Mouse (Mus musculus) heart, postnatal 0 days (tissue): ENCODE data around the gene Hist1h3c. TPM values are rescaled to one million over a fixed set of nuclear protein-coding genes. Genes with fewer than 3 reads are reported as not detected.

Experiments
- ATAC-seq: fragments of 200-750 bp; cut with Nextera tagmentation; 2 replicates; pipeline ENCODE4 v1.8.0; 2017; ENCODE audit warnings: low read depth, moderate number of reproducible peaks, moderate library complexity; ENCODE audit not compliant: insufficient read depth
- DNase-seq: peaks from one replicate; pipeline ENCODE4 v3.0.0-alpha.2; 2016; ENCODE audit warnings: low spot score
- H3K27ac ChIP-seq: fragments of 300-500 bp; sonication (generic); 2 replicates; pipeline ENCODE4 v1.5.1; 2014; ENCODE audit warnings: low read depth, mild to moderate bottlenecking
- H3K27me3 ChIP-seq: fragments of 300-500 bp; sonication (generic); 2 replicates; pipeline ENCODE4 v1.6.1; 2014; ENCODE audit warnings: low read length, mixed read lengths; ENCODE audit not compliant: control insufficient read depth, insufficient read depth
- H3K36me3 ChIP-seq: fragments of 300-500 bp; sonication (generic); replicated peaks from 2 replicates; pipeline ENCODE4 v1.6.1; 2014; ENCODE audit warnings: low read length, mixed read lengths; ENCODE audit not compliant: control insufficient read depth, insufficient read depth
- H3K4me1 ChIP-seq: fragments of 300-500 bp; sonication (generic); 2 replicates; pipeline ENCODE4 v1.6.1; 2014; ENCODE audit warnings: antibody characterized with exemption; ENCODE audit not compliant: control insufficient read depth, insufficient read depth
- H3K4me2 ChIP-seq: fragments of 300-500 bp; sonication (generic); 2 replicates; pipeline ENCODE4 v1.6.1; 2014; ENCODE audit warnings: low read depth, mild to moderate bottlenecking, low read length, moderate library complexity
- H3K4me3 ChIP-seq: fragments of 300-500 bp; sonication (generic); 2 replicates; pipeline ENCODE4 v1.5.1; 2014; ENCODE audit warnings: low read depth, low read length
- H3K9ac ChIP-seq: fragments of 300-500 bp; sonication (generic); replicated peaks from 2 replicates; pipeline ENCODE4 v1.6.1; 2014; ENCODE audit warnings: low read depth, low read length, mixed read lengths
- H3K9me3 ChIP-seq: fragments of 300-500 bp; sonication (generic); replicated peaks from 2 replicates; pipeline ENCODE4 v1.6.1; 2016; ENCODE audit warnings: low read length; ENCODE audit not compliant: control insufficient read depth
- CTCF ChIP-seq: IDR thresholded peaks from 2 replicates; pipeline ENCODE4 v1.5.1; 2016; ENCODE audit warnings: antibody characterized with exemption, control low read depth, low read depth
- EP300 ChIP-seq: IDR thresholded peaks from 2 replicates; pipeline ENCODE4 v1.6.1; 2016; ENCODE audit warnings: antibody characterized with exemption, low read depth
- WGBS: fragments of 180-500 bp; shearing (Covaris S2); extraction: QIAGEN DNeasy Blood & Tissue Kit; methylation state at CpG from one replicate; pipeline ENCODE4 v1.1.7; 2014; 5-methylcytosine and 5-hydroxymethylcytosine counted together
- polyA plus RNA-seq: library from polyadenylated mRNA; unstranded; fragments of >200 nt; fragmentation: Nextera tagmentation; extraction: Ambion mirVana; gene quantifications from 2 replicates; pipeline ENCODE4 v1.2.1, GENCODE M21; 2015
- total RNA-seq: library from RNA; depleted of rRNA; stranded (reverse); fragments of >200 nt; gene quantifications from 2 replicates; pipeline ENCODE4 v1.2.3, GENCODE M21; 2014; ENCODE audit warnings: low replicate concordance

Gene Hist1h3c
- total and polyA plus RNA-seq, 2 experiments from 2014 or later: 1.3 to 1,907 TPM

GRCm38 (mm10) chr13:23699767-23700166 lies 45.6 kb downstream of the Hist1h3c start:
- no peak for ATAC-seq
- Histone ChIP-seq H3K9ac (no peak overlapping the region), H3K4me3 (no peak overlapping the region), H3K9me3 (no peaks in the 10 kb centered on the region), H3K27me3 (no peaks in the 10 kb centered on the region), H3K27ac (no peak overlapping the region), H3K4me1 (0 out of 2 replicates have a peak, but pooled peaks cover 6% of the 10 kb centered on the region), H3K4me2 (no peak overlapping the region), H3K36me3 (no peaks in the 10 kb centered on the region)
- WGBS: 54% methylated on average over 3 of the region's 3 CpGs
- no peak for DNase-seq
- TF ChIP-seq EP300 (no peak), CTCF (no peak)

GRCm38 (mm10) chr13:23698996-23699395 lies 46.4 kb downstream of the Hist1h3c start:
- no peaks in the 10 kb centered on the region for H3K9me3 ChIP-seq
- H3K27me3 ChIP-seq: no peaks in the 10 kb centered on the region
- whole genome bisulfite sequencing: 60% methylated on average over 6 of the region's 6 CpGs
- ATAC-seq: no peak
- DNase-seq: no peak
- H3K4me1 ChIP-seq: 0 out of 2 replicates have a peak, but pooled peaks cover 6% of the 10 kb centered on the region
- no peak for TF ChIP-seq CTCF
- no peak for TF ChIP-seq EP300
- H3K27ac ChIP-seq: peak overlapping the region; percentile 92; the same call in 1 of the 2 replicates
- no peaks in the 10 kb centered on the region for H3K36me3 ChIP-seq
- H3K4me2 ChIP-seq: peak overlapping the region; percentile 79; the same call in 1 of the 2 replicates
- no peak overlapping the region for H3K9ac ChIP-seq
- peak overlapping the region; percentile 16; the same call in 1 of the 2 replicates for H3K4me3 ChIP-seq

- WGBS: 0% methylated on average over 16 of the region's 22 CpGs
Measured at GRCm38 (mm10) chr13:23698300-23698693, 47.1 kb downstream of the Hist1h3c start, which contains the start of gene Hist1h4c. Gene Hist1h4c, minus strand, starts transcription at chr13:23698454.

DNA sequence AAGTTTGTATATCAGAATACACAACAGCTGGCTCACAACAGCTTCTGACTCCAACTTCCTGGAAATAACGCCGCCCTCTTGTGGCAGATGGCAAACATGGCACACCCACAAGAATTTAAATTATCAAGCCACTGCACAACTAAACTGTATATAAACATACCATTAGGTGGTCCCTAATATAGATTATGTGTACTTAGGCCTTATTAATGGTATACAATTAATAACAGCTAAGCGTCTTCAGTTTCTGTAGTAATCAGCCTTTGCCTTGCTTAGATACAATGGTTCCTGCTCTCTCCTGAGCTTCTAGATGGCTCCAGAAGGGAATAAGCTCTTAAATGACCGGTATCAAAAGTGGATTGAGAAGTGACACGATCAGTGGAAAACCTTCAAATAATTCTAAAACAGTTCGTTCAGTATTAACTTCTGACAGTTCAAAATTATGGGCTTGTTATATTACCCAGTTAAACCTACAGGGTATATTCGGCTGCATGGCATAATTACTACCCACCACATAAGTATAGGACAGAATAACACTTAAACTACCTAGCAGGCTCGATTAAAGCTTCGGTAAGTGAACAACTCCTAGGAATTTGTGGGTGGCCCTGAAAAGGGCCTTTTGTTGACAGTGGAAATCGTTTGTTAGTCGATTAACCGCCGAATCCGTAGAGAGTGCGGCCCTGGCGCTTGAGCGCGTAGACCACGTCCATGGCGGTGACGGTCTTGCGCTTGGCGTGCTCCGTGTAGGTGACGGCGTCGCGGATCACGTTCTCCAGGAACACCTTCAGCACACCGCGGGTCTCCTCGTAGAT lies 47.7 kb downstream of the Hist1h3c start:
- peak; percentile 78 for DNase-seq
- Histone ChIP-seq H3K4me1 (0 out of 2 replicates have a peak, but pooled peaks cover 6% of the 10 kb centered on the region), H3K27me3 (no peaks in the 10 kb centered on the region), H3K4me3 (peak overlapping the region; percentile 50), H3K27ac (peak overlapping the region; percentile 92), H3K4me2 (peak overlapping the region; percentile 79), H3K9me3 (no peaks in the 10 kb centered on the region), H3K36me3 (no peaks in the 10 kb centered on the region), H3K9ac (peak overlapping the region; percentile 65)
- TF ChIP-seq CTCF: peak; percentile 78
- TF ChIP-seq EP300: no peak
- WGBS: under 1% methylated on average over 24 of the region's 32 CpGs
- peak; percentile 15; the same call in 1 of the 2 replicates for ATAC-seq

More at GRCm38 (mm10) chr13:23698300-23698693, 47.1 kb downstream of the Hist1h3c start, which contains the start of gene Hist1h4c:
- H3K27me3 ChIP-seq: no peaks in the 10 kb centered on the region
- H3K4me1 ChIP-seq: 0 out of 2 replicates have a peak, but pooled peaks cover 6% of the 10 kb centered on the region
- H3K9ac ChIP-seq: peak within 1 kb of the TSS; percentile 65
- DNase-seq (peak; percentile 99), ATAC-seq (peak; percentile 93)
- peak within 1 kb of the TSS; percentile 92 for H3K27ac ChIP-seq
- no peaks in the 10 kb centered on the region for H3K9me3 ChIP-seq
- H3K4me2 ChIP-seq: peak within 1 kb of the TSS; percentile 79
- TF ChIP-seq EP300 (peak; percentile 98), CTCF (no peak)
- peak within 1 kb of the TSS; percentile 50 for H3K4me3 ChIP-seq
- no peaks in the 10 kb centered on the region for H3K36me3 ChIP-seq

DNA sequence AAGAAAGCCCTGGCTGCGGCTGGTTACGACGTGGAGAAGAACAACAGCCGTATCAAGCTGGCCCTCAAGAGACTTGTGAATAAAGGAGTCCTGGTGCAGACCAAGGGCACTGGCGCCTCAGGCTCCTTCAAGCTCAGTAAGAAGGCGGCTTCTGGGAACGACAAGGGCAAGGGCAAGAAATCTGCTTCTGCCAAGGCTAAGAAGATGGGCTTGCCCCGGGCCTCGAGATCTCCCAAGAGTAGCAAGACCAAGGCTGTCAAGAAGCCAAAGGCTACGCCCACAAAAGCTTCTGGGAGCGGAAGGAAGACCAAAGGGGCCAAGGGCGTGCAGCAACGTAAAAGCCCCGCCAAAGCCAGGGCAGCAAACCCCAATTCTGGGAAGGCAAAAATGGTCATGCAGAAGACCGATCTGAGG lies 49.3 kb downstream of the Hist1h3c start:
- H3K9ac ChIP-seq: no peak overlapping the region

More for the DNA sequence above, 49.3 kb downstream of the Hist1h3c start:
- Histone ChIP-seq H3K9me3 (no peaks in the 10 kb centered on the region), H3K4me2 (peak overlapping the region; percentile 14; the same call in 1 of the 2 replicates), H3K4me1 (0 out of 2 replicates have a peak, but pooled peaks cover 6% of the 10 kb centered on the region), H3K36me3 (no peaks in the 10 kb centered on the region), H3K4me3 (no peak overlapping the region), H3K27me3 (no peaks in the 10 kb centered on the region), H3K27ac (no peak overlapping the region)
- DNase-seq (no peak), ATAC-seq (no peak)
- 58% methylated on average over 15 of the region's 15 CpGs for WGBS
- TF ChIP-seq CTCF: no peak
- no peak for TF ChIP-seq EP300
